Mouse (Mus musculus): Measurements from ENCODE around the gene Sh3glb1. TPM values are rescaled to one million over a fixed set of nuclear protein-coding genes. Genes with fewer than 3 reads are reported as not detected.

Gene Sh3glb1
- polyA plus RNA-seq, 1 experiment from 2014 or later = 121 TPM

- Histone ChIP-seq H3K4me2 (no peak overlapping the region), H3K9me3 (no peaks in the 10 kb centered on the region), H3K36me3 (peaks cover 29% of the 10 kb centered on the region; the same call in 1 of the 2 replicates), H3K4me1 (peaks cover 8% of the 10 kb centered on the region; the same call in 1 of the 2 replicates), H3K4me3 (no peak overlapping the region), H3K9ac (no peak overlapping the region), H3K27ac (no peak overlapping the region), H3K27me3 (no peaks in the 10 kb centered on the region)
- ATAC-seq (ENCODE audit: insufficient number of reproducible peaks, low FRiP score, low TSS enrichment, low read depth) = no peak
- 75% methylated on average over 5 of the region's 5 CpGs for WGBS
Observed at GRCm38 (mm10) chr3:144686146-144686545, 34.0 kb downstream of the Sh3glb1 start.

GRCm38 (mm10) chr3:144683136-144683814 lies 36.9 kb downstream of the Sh3glb1 start:
- no peaks in the 10 kb centered on the region for H3K9me3 ChIP-seq
- 88% methylated on average over 12 of the region's 12 CpGs for WGBS
- no peak for ATAC-seq (ENCODE audit: insufficient number of reproducible peaks, low FRiP score, low TSS enrichment, low read depth)
- no peak overlapping the region for H3K4me2 ChIP-seq
- H3K4me3 ChIP-seq = no peak overlapping the region
- peaks cover under 1% of the 10 kb centered on the region; the same call in 1 of the 2 replicates for H3K4me1 ChIP-seq
- H3K9ac ChIP-seq = no peak overlapping the region
- peaks cover 22% of the 10 kb centered on the region; the same call in 1 of the 2 replicates for H3K36me3 ChIP-seq
- no peak overlapping the region for H3K27ac ChIP-seq
- H3K27me3 ChIP-seq = no peaks in the 10 kb centered on the region

GRCm38 (mm10) chr3:144681542-144681941 lies 38.6 kb downstream of the Sh3glb1 start:
- no peaks in the 10 kb centered on the region for H3K9me3 ChIP-seq
- no peak overlapping the region for H3K9ac ChIP-seq
- no peak for ATAC-seq (ENCODE audit: insufficient number of reproducible peaks, low FRiP score, low TSS enrichment, low read depth)
- no peaks in the 10 kb centered on the region for H3K27me3 ChIP-seq
- 77% methylated on average over 5 of the region's 5 CpGs for WGBS
- H3K27ac ChIP-seq = no peak overlapping the region
- no peak overlapping the region for H3K4me2 ChIP-seq
- peaks cover 12% of the 10 kb centered on the region; the same call in 1 of the 2 replicates for H3K36me3 ChIP-seq
- no peaks in the 10 kb centered on the region for H3K4me1 ChIP-seq
- H3K4me3 ChIP-seq = no peak overlapping the region

- Histone ChIP-seq H3K36me3 (peaks cover 7% of the 10 kb centered on the region; the same call in 1 of the 2 replicates), H3K27me3 (no peaks in the 10 kb centered on the region), H3K9me3 (no peaks in the 10 kb centered on the region), H3K9ac (no peak overlapping the region), H3K27ac (no peak overlapping the region), H3K4me1 (no peaks in the 10 kb centered on the region), H3K4me2 (no peak overlapping the region), H3K4me3 (no peak overlapping the region)
- 83% methylated on average over 8 of the region's 8 CpGs for WGBS
- no peak for ATAC-seq (ENCODE audit: insufficient number of reproducible peaks, low FRiP score, low TSS enrichment, low read depth)
Observed at GRCm38 (mm10) chr3:144679701-144680159, 40.4 kb downstream of the Sh3glb1 start.

- no peak for ATAC-seq (ENCODE audit: insufficient number of reproducible peaks, low FRiP score, low TSS enrichment, low read depth)
- no peaks in the 10 kb centered on the region for H3K9me3 ChIP-seq
- no peaks in the 10 kb centered on the region for H3K4me1 ChIP-seq
- 59% methylated on average over 4 of the region's 4 CpGs for WGBS
- H3K27ac ChIP-seq = no peak overlapping the region
- no peak overlapping the region for H3K9ac ChIP-seq
- no peak overlapping the region for H3K4me2 ChIP-seq
- no peak overlapping the region for H3K4me3 ChIP-seq
- H3K36me3 ChIP-seq = peaks cover under 1% of the 10 kb centered on the region; the same call in 1 of the 2 replicates
- H3K27me3 ChIP-seq = no peaks in the 10 kb centered on the region
Observed at GRCm38 (mm10) chr3:144679137-144679536, 41.0 kb downstream of the Sh3glb1 start.

GRCm38 (mm10) chr3:144677751-144678150 lies 42.4 kb downstream of the Sh3glb1 start:
- Histone ChIP-seq H3K27ac (no peak overlapping the region), H3K4me1 (no peaks in the 10 kb centered on the region), H3K36me3 (no peaks in the 10 kb centered on the region), H3K9me3 (no peaks in the 10 kb centered on the region), H3K9ac (no peak overlapping the region), H3K4me3 (no peak overlapping the region), H3K27me3 (no peaks in the 10 kb centered on the region), H3K4me2 (no peak overlapping the region)
- WGBS = 90% methylated on average over 6 of the region's 6 CpGs
- no peak for ATAC-seq (ENCODE audit: insufficient number of reproducible peaks, low FRiP score, low TSS enrichment, low read depth)

GRCm38 (mm10) chr3:144676249-144676648 lies 43.9 kb downstream of the Sh3glb1 start:
- no peak overlapping the region for H3K4me2 ChIP-seq
- H3K4me1 ChIP-seq = no peaks in the 10 kb centered on the region
- no peaks in the 10 kb centered on the region for H3K9me3 ChIP-seq
- no peaks in the 10 kb centered on the region for H3K27me3 ChIP-seq
- no peak overlapping the region for H3K27ac ChIP-seq
- H3K36me3 ChIP-seq = no peaks in the 10 kb centered on the region
- H3K9ac ChIP-seq = no peak overlapping the region
- 79% methylated on average over 9 of the region's 9 CpGs for WGBS
- no peak for ATAC-seq (ENCODE audit: insufficient number of reproducible peaks, low FRiP score, low TSS enrichment, low read depth)
- no peak overlapping the region for H3K4me3 ChIP-seq

- no peaks in the 10 kb centered on the region for H3K9me3 ChIP-seq
- no peaks in the 10 kb centered on the region for H3K36me3 ChIP-seq
- H3K27ac ChIP-seq = no peak overlapping the region
- no peak overlapping the region for H3K4me3 ChIP-seq
- no peak for ATAC-seq (ENCODE audit: insufficient number of reproducible peaks, low FRiP score, low TSS enrichment, low read depth)
- H3K9ac ChIP-seq = no peak overlapping the region
- no peaks in the 10 kb centered on the region for H3K4me1 ChIP-seq
- 69% methylated on average over 8 of the region's 8 CpGs for whole genome bisulfite sequencing
- no peak overlapping the region for H3K4me2 ChIP-seq
- no peaks in the 10 kb centered on the region for H3K27me3 ChIP-seq
Observed at GRCm38 (mm10) chr3:144672016-144672415, 48.1 kb downstream of the Sh3glb1 start.

GRCm38 (mm10) chr3:144669944-144670874 lies 49.9 kb downstream of the Sh3glb1 start:
- no peaks in the 10 kb centered on the region for H3K4me1 ChIP-seq
- WGBS = 75% methylated on average over 14 of the region's 14 CpGs

GRCm38 (mm10) chr3:144669457-144669864 lies 50.7 kb downstream of the Sh3glb1 start:
- Histone ChIP-seq H3K4me1 (no peaks in the 10 kb centered on the region), H3K4me2 (no peak overlapping the region), H3K27me3 (no peaks in the 10 kb centered on the region), H3K9me3 (no peaks in the 10 kb centered on the region), H3K9ac (no peak overlapping the region), H3K4me3 (no peak overlapping the region), H3K27ac (no peak overlapping the region), H3K36me3 (no peaks in the 10 kb centered on the region)
- WGBS = 82% methylated on average over 11 of the region's 11 CpGs
- no peak for ATAC-seq (ENCODE audit: insufficient number of reproducible peaks, low FRiP score, low TSS enrichment, low read depth)

More at GRCm38 (mm10) chr3:144669944-144670874, 49.9 kb downstream of the Sh3glb1 start:
- H3K4me3 ChIP-seq = no peak overlapping the region
- ATAC-seq (ENCODE audit: insufficient number of reproducible peaks, low FRiP score, low TSS enrichment, low read depth) = no peak
- H3K27me3 ChIP-seq = no peaks in the 10 kb centered on the region
- no peak overlapping the region for H3K9ac ChIP-seq
- no peaks in the 10 kb centered on the region for H3K9me3 ChIP-seq
- H3K27ac ChIP-seq = no peak overlapping the region
- no peak overlapping the region for H3K4me2 ChIP-seq
- no peaks in the 10 kb centered on the region for H3K36me3 ChIP-seq

GRCm38 (mm10) chr3:144668949-144669348 lies 51.2 kb downstream of the Sh3glb1 start:
- Histone ChIP-seq H3K9me3 (no peaks in the 10 kb centered on the region), H3K4me2 (no peak overlapping the region)

GRCm38 (mm10) chr3:144668039-144668438 lies 52.1 kb downstream of the Sh3glb1 start:
- 88% methylated on average over 9 of the region's 9 CpGs for WGBS
- H3K9me3 ChIP-seq = no peaks in the 10 kb centered on the region
- no peak overlapping the region for H3K4me3 ChIP-seq
- no peak for ATAC-seq (ENCODE audit: insufficient number of reproducible peaks, low FRiP score, low TSS enrichment, low read depth)
- H3K36me3 ChIP-seq = no peaks in the 10 kb centered on the region
- no peak overlapping the region for H3K9ac ChIP-seq
- no peak overlapping the region for H3K27ac ChIP-seq
- H3K27me3 ChIP-seq = no peaks in the 10 kb centered on the region
- no peaks in the 10 kb centered on the region for H3K4me1 ChIP-seq
- H3K4me2 ChIP-seq = no peak overlapping the region

More at GRCm38 (mm10) chr3:144668949-144669348, 51.2 kb downstream of the Sh3glb1 start:
- Histone ChIP-seq H3K27ac (no peak overlapping the region), H3K9ac (no peak overlapping the region), H3K36me3 (no peaks in the 10 kb centered on the region), H3K4me3 (no peak overlapping the region), H3K27me3 (no peaks in the 10 kb centered on the region), H3K4me1 (no peaks in the 10 kb centered on the region)
- 74% methylated on average over 2 of the region's 2 CpGs for WGBS
- no peak for ATAC-seq (ENCODE audit: insufficient number of reproducible peaks, low FRiP score, low TSS enrichment, low read depth)
